Mouse (Mus musculus) intestine, postnatal 0 days (tissue): ENCODE data around the gene Ablim1. TPM values are rescaled to one million over a fixed set of nuclear protein-coding genes. Genes with fewer than 3 reads are reported as not detected.
A peak's percentile ranks its signal among the peaks of the same experiment; 100 is the strongest.

Source experiments
- ATAC-seq: fragments of 200-750 bp; cut with Nextera tagmentation; 2 replicates; pipeline ENCODE4 v1.8.0; 2017; ENCODE audit warnings: mild to moderate bottlenecking, moderate TSS enrichment, moderate library complexity
- H3K27ac ChIP-seq: fragments of 300-500 bp; sonication (generic); 2 replicates; pipeline ENCODE4 v1.5.1; 2014; ENCODE audit warnings: mild to moderate bottlenecking, low read depth, low read length, moderate library complexity
- H3K27me3 ChIP-seq: fragments of 300-500 bp; sonication (generic); replicated peaks from 2 replicates; pipeline ENCODE4 v1.6.1; 2014; ENCODE audit warnings: low read length, mixed read lengths; ENCODE audit not compliant: control insufficient read depth, insufficient read depth
- H3K36me3 ChIP-seq: fragments of 300-500 bp; sonication (generic); 2 replicates; pipeline ENCODE4 v1.6.1; 2014; ENCODE audit warnings: mild to moderate bottlenecking, moderate library complexity; ENCODE audit not compliant: control insufficient read depth, insufficient read depth
- H3K4me1 ChIP-seq: fragments of 300-500 bp; sonication (generic); replicated peaks from 2 replicates; pipeline ENCODE4 v1.6.1; 2014; ENCODE audit warnings: antibody characterized with exemption, low read length, mixed read lengths; ENCODE audit not compliant: control insufficient read depth, insufficient read depth
- H3K4me2 ChIP-seq: fragments of 300-500 bp; sonication (generic); replicated peaks from 2 replicates; pipeline ENCODE4 v1.6.1; 2014; ENCODE audit warnings: low read depth, mild to moderate bottlenecking, moderate library complexity
- H3K4me3 ChIP-seq: fragments of 300-500 bp; sonication (generic); 2 replicates; pipeline ENCODE4 v1.5.1; 2014; ENCODE audit warnings: low read depth, low read length
- H3K9ac ChIP-seq: fragments of 300-500 bp; sonication (generic); 2 replicates; pipeline ENCODE4 v1.6.1; 2014; ENCODE audit warnings: mild to moderate bottlenecking, low read depth, low read length
- H3K9me3 ChIP-seq: fragments of 300-500 bp; sonication (generic); 2 replicates; pipeline ENCODE4 v1.6.1; 2016; ENCODE audit warnings: mixed run types; ENCODE audit not compliant: control insufficient read depth
- CTCF ChIP-seq: sonication (generic); IDR thresholded peaks from 2 replicates; pipeline ENCODE4 v1.5.1; 2016; ENCODE audit warnings: low read depth, mild to moderate bottlenecking, control low read depth, antibody characterized with exemption, moderate library complexity
- WGBS: fragments of 180-500 bp; shearing (Covaris S2); extraction: QIAGEN DNeasy Blood & Tissue Kit; methylation state at CpG from one replicate; pipeline ENCODE4 v1.1.7; 2014; 5-methylcytosine and 5-hydroxymethylcytosine counted together
- polyA plus RNA-seq: library from polyadenylated mRNA; unstranded; fragments of >200 nt; fragmentation: Nextera tagmentation; extraction: Ambion mirVana; gene quantifications from 2 replicates; pipeline ENCODE4 v1.2.1, GENCODE M21; 2015

Ablim1 gene
- polyA plus RNA-seq, 1 experiment from 2014 or later: 24.4 TPM

- Histone ChIP-seq H3K4me1 (no peaks in the 10 kb centered on the region), H3K9ac (no peak overlapping the region), H3K36me3 (no peaks in the 10 kb centered on the region), H3K4me2 (no peak overlapping the region), H3K27ac (no peak overlapping the region), H3K9me3 (no peaks in the 10 kb centered on the region), H3K4me3 (no peak overlapping the region), H3K27me3 (no peaks in the 10 kb centered on the region)
- no peak for TF ChIP-seq CTCF
- 76% methylated on average over 2 of the region's 2 CpGs for WGBS
- ATAC-seq: no peak
Measured at GRCm38 (mm10) chr19:57164882-57165281, 149.8 kb downstream of the Ablim1 start.

GRCm38 (mm10) chr19:57163315-57163714 lies 151.4 kb downstream of the Ablim1 start:
- H3K36me3 ChIP-seq: no peaks in the 10 kb centered on the region
- no peaks in the 10 kb centered on the region for H3K9me3 ChIP-seq
- no peak for ATAC-seq
- H3K27me3 ChIP-seq: no peaks in the 10 kb centered on the region
- WGBS: 85% methylated on average over 13 of the region's 13 CpGs
- H3K27ac ChIP-seq: no peak overlapping the region
- H3K4me2 ChIP-seq: no peak overlapping the region
- no peak overlapping the region for H3K9ac ChIP-seq
- no peaks in the 10 kb centered on the region for H3K4me1 ChIP-seq
- TF ChIP-seq CTCF: no peak
- H3K4me3 ChIP-seq: no peak overlapping the region

- Histone ChIP-seq H3K4me1 (no peaks in the 10 kb centered on the region), H3K4me3 (no peak overlapping the region), H3K9me3 (no peaks in the 10 kb centered on the region), H3K36me3 (no peaks in the 10 kb centered on the region), H3K4me2 (no peak overlapping the region), H3K27me3 (no peaks in the 10 kb centered on the region), H3K9ac (no peak overlapping the region), H3K27ac (no peak overlapping the region)
- no peak for TF ChIP-seq CTCF
- ATAC-seq: no peak
- 78% methylated on average over 11 of the region's 11 CpGs for WGBS
Measured at GRCm38 (mm10) chr19:57161978-57162727, 152.6 kb downstream of the Ablim1 start.

- Histone ChIP-seq H3K9ac (no peak overlapping the region), H3K4me2 (no peak overlapping the region), H3K27ac (no peak overlapping the region), H3K4me1 (no peaks in the 10 kb centered on the region), H3K4me3 (no peak overlapping the region), H3K36me3 (no peaks in the 10 kb centered on the region), H3K9me3 (no peaks in the 10 kb centered on the region), H3K27me3 (no peaks in the 10 kb centered on the region)
- TF ChIP-seq CTCF: peak; percentile 89
- ATAC-seq: no peak
- WGBS: 68% methylated on average over 7 of the region's 7 CpGs
Measured at GRCm38 (mm10) chr19:57161010-57161660, 153.6 kb downstream of the Ablim1 start.

- WGBS: 69% methylated on average over 20 of the region's 20 CpGs
- Histone ChIP-seq H3K4me1 (no peaks in the 10 kb centered on the region), H3K4me2 (no peak overlapping the region), H3K36me3 (peaks cover 4% of the 10 kb centered on the region; the same call in 1 of the 2 replicates), H3K4me3 (no peak overlapping the region), H3K27ac (no peak overlapping the region), H3K9me3 (no peaks in the 10 kb centered on the region), H3K9ac (no peak overlapping the region), H3K27me3 (no peaks in the 10 kb centered on the region)
- no peak for ATAC-seq
- TF ChIP-seq CTCF: no peak
Measured at GRCm38 (mm10) chr19:57157731-57158343, 156.9 kb downstream of the Ablim1 start.

- no peaks in the 10 kb centered on the region for H3K9me3 ChIP-seq
- WGBS: 81% methylated on average over 14 of the region's 14 CpGs
- no peak overlapping the region for H3K9ac ChIP-seq
- no peak for TF ChIP-seq CTCF
- peaks cover 4% of the 10 kb centered on the region; the same call in 1 of the 2 replicates for H3K36me3 ChIP-seq
- H3K4me1 ChIP-seq: no peaks in the 10 kb centered on the region
- no peak overlapping the region for H3K27ac ChIP-seq
- no peak overlapping the region for H3K4me2 ChIP-seq
- no peak overlapping the region for H3K4me3 ChIP-seq
- ATAC-seq: no peak
- H3K27me3 ChIP-seq: no peaks in the 10 kb centered on the region
Measured at GRCm38 (mm10) chr19:57155121-57155884, 159.4 kb downstream of the Ablim1 start.
